Mouse (Mus musculus) frontal cortex, adult 2 months (tissue): ENCODE measurements around the gene Carm1. TPM values are rescaled to one million over a fixed set of nuclear protein-coding genes. Genes with fewer than 3 reads are reported as not detected.
A peak's percentile ranks its signal among the peaks of the same experiment; 100 is the strongest.

Experiments
- DNase-seq, 2 experiments: peaks; one replicate each; pipeline ENCODE4 v3.0.0; 2022; ENCODE audit warnings: low spot score in 1 of 2; ENCODE audit errors: extremely low spot score in 1 of 2
- polyA plus RNA-seq: library from polyadenylated mRNA; depleted of rRNA; stranded (reverse); fragments of >200 nt; gene quantifications from 2 replicates; pipeline ENCODE4 v1.2.3, GENCODE M21; 2012

The Carm1 gene
- polyA plus RNA-seq, 1 experiment = 74.3 TPM

GRCm38 (mm10) chr9:21574012-21574801, 27.5 kb downstream of the Carm1 start:
- DNase-seq = no peak

GRCm38 (mm10) chr9:21575253-21575652, 28.6 kb downstream of the Carm1 start:
- DNase-seq = no peak

- no peak for DNase-seq
These were observed 29.6 kb downstream of the Carm1 start for GRCm38 (mm10) chr9:21576286-21576685.

GRCm38 (mm10) chr9:21578226-21578625, 31.5 kb downstream of the Carm1 start:
- no peak for DNase-seq

GRCm38 (mm10) chr9:21585401-21585800, 38.7 kb downstream of the Carm1 start:
- DNase-seq = no peak

GRCm38 (mm10) chr9:21587678-21588349, 41.1 kb downstream of the Carm1 start:
- DNase-seq = no peak

- DNase-seq = no peak
These were observed 41.7 kb downstream of the Carm1 start for GRCm38 (mm10) chr9:21588350-21588749.

GRCm38 (mm10) chr9:21589538-21589937, 42.8 kb downstream of the Carm1 start:
- DNase-seq = no peak

- no peak for DNase-seq
These were observed 44.6 kb downstream of the Carm1 start for GRCm38 (mm10) chr9:21591127-21591830.

GRCm38 (mm10) chr9:21591831-21592702, 45.4 kb downstream of the Carm1 start:
- DNase-seq = no peak

GRCm38 (mm10) chr9:21592703-21593121, 46.0 kb downstream of the Carm1 start, which contains the start of the genes Timm29 and Yipf2:
Gene Timm29, plus strand, starts transcription at chr9:21592722.
Gene Yipf2, minus strand, starts transcription at chr9:21592828.
- DNase-seq = peak; percentile 93 to 99

GRCm38 (mm10) chr9:21593122-21593721, 46.5 kb downstream of the Carm1 start:
- peak in 1 of 2 experiments; percentile 68 for DNase-seq

GRCm38 (mm10) chr9:21594350-21594749, 47.7 kb downstream of the Carm1 start:
- DNase-seq = peak in 1 of 2 experiments; percentile 51

GRCm38 (mm10) chr9:21594838-21595237, 48.1 kb downstream of the Carm1 start:
- no peak for DNase-seq

- no peak for DNase-seq
These were observed 51.5 kb downstream of the Carm1 start for GRCm38 (mm10) chr9:21598198-21598597.

GRCm38 (mm10) chr9:21600186-21600585, 53.5 kb downstream of the Carm1 start:
- no peak for DNase-seq

- no peak for DNase-seq
These were observed 54.4 kb downstream of the Carm1 start for GRCm38 (mm10) chr9:21601073-21601472.

GRCm38 (mm10) chr9:21601722-21602399, 55.2 kb downstream of the Carm1 start:
- peak in 1 of 2 experiments; percentile 84 for DNase-seq

GRCm38 (mm10) chr9:21604119-21604518, 57.4 kb downstream of the Carm1 start:
- no peak for DNase-seq
